ENCODE assay signal across 28 mouse cellular contexts in genomic region chr8:89371773-89372132, GRCm38 (mm10).
A peak's percentile ranks its signal among the peaks of the same experiment; 100 is the strongest.
DNase-seq lines count a peak whose midpoint lies in the region; ATAC-seq lines count a peak whose summit lies in the region.
"Had no signal": no experiment of that assay in that cellular context is flagged by ENCODE, and none has a peak within 500 bp of the region (broad histone marks: within the 10 kb centered on the region; RNA-seq: fewer than 3 reads in every experiment).

No protein-coding gene starts in this region.

- no peaks in the 10 kb centered on the region for H3K36me3 ChIP-seq in heart, embryonic 10.5 days
- no peaks in the 10 kb centered on the region for H3K36me3 ChIP-seq in kidney, embryonic 16.5 days (ENCODE audit: insufficient read depth, low read length)
- H3K36me3 ChIP-seq: embryonic facial prominence, embryonic 13.5 days; heart, embryonic 12.5 days; heart, embryonic 15.5 days; hindbrain, embryonic 12.5 days; hindbrain, embryonic 15.5 days; intestine, embryonic 15.5 days had no signal

- H3K4me3 ChIP-seq in heart, embryonic 10.5 days: no peak overlapping the region
- no peak overlapping the region for H3K4me3 ChIP-seq in kidney, embryonic 16.5 days (ENCODE audit: low read length)
- H3K4me3 ChIP-seq: embryonic facial prominence, embryonic 13.5 days; erythroblast, embryonic 14.5 days; forebrain, embryonic 13.5 days; gastrocnemius, adult 2 months; heart, adult 2 months; heart, embryonic 12.5 days; heart, embryonic 15.5 days; hindbrain, embryonic 12.5 days; hindbrain, embryonic 15.5 days; intestine, embryonic 15.5 days had no signal

- WGBS in heart, embryonic 10.5 days: 51% methylated on average over 4 of the region's 4 CpGs
- WGBS in kidney, embryonic 16.5 days: 28% methylated on average over 4 of the region's 4 CpGs

- no peak overlapping the region for H3K27ac ChIP-seq in heart, embryonic 10.5 days
- H3K27ac ChIP-seq in kidney, embryonic 16.5 days (ENCODE audit: low read length): peak overlapping the region; percentile 16; the same call in 1 of the 2 replicates
- H3K27ac ChIP-seq: embryonic facial prominence, embryonic 13.5 days; forebrain, embryonic 13.5 days; gastrocnemius, adult 2 months; heart, adult 2 months; heart, embryonic 15.5 days; hindbrain, embryonic 12.5 days; hindbrain, embryonic 15.5 days; intestine, embryonic 15.5 days had no signal

- H3K4me1 ChIP-seq in heart, embryonic 10.5 days: peaks cover 6% of the 10 kb centered on the region
- peaks cover 12% of the 10 kb centered on the region for H3K4me1 ChIP-seq in kidney, embryonic 16.5 days (ENCODE audit: insufficient read depth, low read length)
- H3K4me1 ChIP-seq: forebrain, embryonic 13.5 days; heart, embryonic 12.5 days; heart, embryonic 15.5 days; hindbrain, embryonic 15.5 days; intestine, embryonic 15.5 days had no signal

- DNase-seq in embryo, embryonic 10 days (ENCODE audit: low spot score): peak; percentile 36
- DNase-seq in embryo, embryonic 11 days: no peak
- DNase-seq in heart, embryonic 10.5 days (ENCODE audit: low spot score): peak; percentile 41
- DNase-seq in heart, postnatal 14 days: no peak
- DNase-seq in kidney, postnatal 36 days: no peak
- no peak for DNase-seq in spleen, postnatal 10 days (ENCODE audit: low spot score in 2 of 2)
- DNase-seq: adrenal gland, adult 8-10 months; adrenal gland, postnatal 25 days; cerebellum, adult 11-12 months; cerebellum, adult 8-10 months; cerebellum, postnatal 10 days; cerebellum, postnatal 36 days; forebrain, postnatal 0 days; gastrocnemius, adult 2 months; gastrocnemius, postnatal 14 days; heart, adult 2 months; heart, postnatal 10 days; heart, postnatal 4 days had no signal

- no peak overlapping the region for H3K4me2 ChIP-seq in kidney, embryonic 16.5 days (replicated peaks; ENCODE audit: low read depth, low read length)
- H3K4me2 ChIP-seq: embryonic facial prominence, embryonic 13.5 days; forebrain, embryonic 13.5 days; heart, embryonic 12.5 days; heart, embryonic 15.5 days; hindbrain, embryonic 12.5 days; hindbrain, embryonic 15.5 days; intestine, embryonic 15.5 days had no signal

- ATAC-seq in kidney, embryonic 16.5 days (ENCODE audit: low FRiP score, low TSS enrichment): peak; percentile 35; the same call in 1 of the 2 replicates
- ATAC-seq: activated CD4-positive, CD25-positive, alpha-beta regulatory T cell, adult 4 months; forebrain, embryonic 13.5 days; forebrain, postnatal 0 days; intestine, embryonic 15.5 days had no signal

- no peaks in the 10 kb centered on the region for H3K27me3 ChIP-seq in heart, embryonic 10.5 days (ENCODE audit: insufficient read depth, poor library complexity, severe bottlenecking)
- H3K27me3 ChIP-seq in kidney, embryonic 16.5 days (ENCODE audit: insufficient read depth, low read length): no peaks in the 10 kb centered on the region
- H3K27me3 ChIP-seq: embryonic facial prominence, embryonic 13.5 days; forebrain, embryonic 13.5 days; heart, embryonic 12.5 days; heart, embryonic 15.5 days; hindbrain, embryonic 12.5 days; hindbrain, embryonic 15.5 days; intestine, embryonic 15.5 days had no signal

- H3K9ac ChIP-seq in kidney, embryonic 16.5 days (replicated peaks; ENCODE audit: low read length): no peak overlapping the region
- H3K9ac ChIP-seq: embryonic facial prominence, embryonic 13.5 days; forebrain, embryonic 13.5 days; forebrain, postnatal 0 days; heart, embryonic 12.5 days; heart, embryonic 15.5 days; hindbrain, embryonic 12.5 days; hindbrain, embryonic 15.5 days; intestine, embryonic 15.5 days had no signal

- no peaks in the 10 kb centered on the region for H3K9me3 ChIP-seq in heart, embryonic 10.5 days
- H3K9me3 ChIP-seq in kidney, embryonic 16.5 days (ENCODE audit: low read length): no peaks in the 10 kb centered on the region
- H3K9me3 ChIP-seq: embryonic facial prominence, embryonic 13.5 days; forebrain, embryonic 13.5 days; heart, embryonic 12.5 days; heart, embryonic 15.5 days; hindbrain, embryonic 12.5 days; hindbrain, embryonic 15.5 days; intestine, embryonic 15.5 days had no signal

- intact Hi-C loops in heart, postnatal 14 days (cut with DNase I): no loop called here

Comparison
In these comparisons a context has a peak if more than half of its experiments do, and no peak if none do; other contexts are left out.
1. DNase-seq: peak in embryo, embryonic 10 days (single experiment) and heart, embryonic 10.5 days (single experiment); none in embryo, embryonic 11 days (single experiment), heart, postnatal 14 days (0 of 2), kidney, postnatal 36 days (0 of 2) and spleen, postnatal 10 days (0 of 2).